Mouse (Mus musculus) cortical plate, adult 2 months (tissue): ENCODE data around the gene Ino80.

Experiments used
- CTCF ChIP-seq: fragments of 200-500 bp; IDR thresholded peaks from 2 replicates; pipeline ENCODE4 v1.5.1; 2011; ENCODE audit warnings: mild to moderate bottlenecking, control low read depth, low read length; ENCODE audit not compliant: insufficient read depth; ENCODE audit errors: extremely low read depth
- POLR2A ChIP-seq: fragments of 200-500 bp; IDR thresholded peaks from 2 replicates; pipeline ENCODE4 v1.6.1; 2011; ENCODE audit warnings: mild to moderate bottlenecking, low read length, control low read depth; ENCODE audit not compliant: insufficient read depth; ENCODE audit errors: extremely low read depth

DNA sequence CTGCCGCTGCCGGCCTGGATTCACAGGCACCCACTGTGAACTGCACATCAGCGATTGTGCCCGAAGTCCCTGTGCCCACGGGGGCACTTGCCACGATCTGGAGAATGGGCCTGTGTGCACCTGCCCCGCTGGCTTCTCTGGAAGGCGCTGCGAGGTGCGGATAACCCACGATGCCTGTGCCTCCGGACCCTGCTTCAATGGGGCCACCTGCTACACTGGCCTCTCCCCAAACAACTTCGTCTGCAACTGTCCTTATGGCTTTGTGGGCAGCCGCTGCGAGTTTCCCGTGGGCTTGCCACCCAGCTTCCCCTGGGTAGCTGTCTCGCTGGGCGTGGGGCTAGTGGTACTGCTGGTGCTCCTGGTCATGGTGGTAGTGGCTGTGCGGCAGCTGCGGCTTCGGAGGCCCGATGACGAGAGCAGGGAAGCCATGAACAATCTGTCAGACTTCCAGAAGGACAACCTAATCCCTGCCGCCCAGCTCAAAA, 145.3 kb downstream of the Ino80 start:
- no peak for TF ChIP-seq POLR2A
- TF ChIP-seq CTCF = no peak
